Mouse (Mus musculus): ENCODE data around the gene Gcn1l1.

Gene Gcn1l1

GRCm38 (mm10) chr5:115623694-115624440, 58.8 kb downstream of the Gcn1l1 start:
- no peak for DNase-seq

- no peak for DNase-seq
Observed at GRCm38 (mm10) chr5:115626237-115626886, 61.3 kb downstream of the Gcn1l1 start.

GRCm38 (mm10) chr5:115628083-115628482, 63.0 kb downstream of the Gcn1l1 start:
- no peak for DNase-seq

- DNase-seq: no peak
Observed at GRCm38 (mm10) chr5:115629672-115630071, 64.6 kb downstream of the Gcn1l1 start.

- no peak for DNase-seq
Observed at GRCm38 (mm10) chr5:115630291-115630690, 65.2 kb downstream of the Gcn1l1 start.

GRCm38 (mm10) chr5:115631505-115632357, 66.7 kb downstream of the Gcn1l1 start, which contains the start of gene Rab35:
Gene Rab35 (plus strand): TSS chr5:115631908.
- peak; percentile 97 for DNase-seq

GRCm38 (mm10) chr5:115632358-115632714, 67.3 kb downstream of the Gcn1l1 start:
- DNase-seq: peak; percentile 41

- DNase-seq: no peak
Observed at GRCm38 (mm10) chr5:115633060-115633459, 68.0 kb downstream of the Gcn1l1 start.

- no peak for DNase-seq
Observed at GRCm38 (mm10) chr5:115634046-115634445, 69.0 kb downstream of the Gcn1l1 start.

GRCm38 (mm10) chr5:115635536-115635935, 70.5 kb downstream of the Gcn1l1 start:
- DNase-seq: peak; percentile 40

GRCm38 (mm10) chr5:115644192-115644591, 79.1 kb downstream of the Gcn1l1 start:
- peak; percentile 50 for DNase-seq

GRCm38 (mm10) chr5:115648876-115649275, 83.8 kb downstream of the Gcn1l1 start:
- no peak for DNase-seq

GRCm38 (mm10) chr5:115649699-115650098, 84.6 kb downstream of the Gcn1l1 start:
- no peak for DNase-seq

- DNase-seq: no peak
Observed at GRCm38 (mm10) chr5:115650885-115651284, 85.8 kb downstream of the Gcn1l1 start.

- no peak for DNase-seq
Observed at GRCm38 (mm10) chr5:115651821-115652220, 86.8 kb downstream of the Gcn1l1 start.

GRCm38 (mm10) chr5:115652681-115653575, 87.9 kb downstream of the Gcn1l1 start:
- peak; percentile 100 for DNase-seq

- no peak for DNase-seq
Observed at GRCm38 (mm10) chr5:115653776-115654175, 88.7 kb downstream of the Gcn1l1 start.

GRCm38 (mm10) chr5:115656677-115657076, 91.6 kb downstream of the Gcn1l1 start:
- DNase-seq: no peak

- no peak for DNase-seq
Observed at GRCm38 (mm10) chr5:115657234-115657633, 92.2 kb downstream of the Gcn1l1 start.

- no peak for DNase-seq
Observed at GRCm38 (mm10) chr5:115658352-115658751, 93.3 kb downstream of the Gcn1l1 start.

GRCm38 (mm10) chr5:115662658-115663057, 97.6 kb downstream of the Gcn1l1 start:
- DNase-seq: no peak

- no peak for DNase-seq
Observed at GRCm38 (mm10) chr5:115666366-115667065, 101.5 kb downstream of the Gcn1l1 start.
